Mouse (Mus musculus): ENCODE measurements around the gene Plin4.

- TF ChIP-seq POLR2A (IDR thresholded peaks at IDR 0.05; ENCODE audit: control insufficient read depth, extremely low read depth, insufficient read depth, low read length, poor library complexity) (no peak), CTCF (IDR thresholded peaks at IDR 0.05; ENCODE audit: borderline replicate concordance, control insufficient read depth, extremely low read depth, insufficient read depth, low read length, poor library complexity) (no peak)
These were observed 53.5 kb downstream of the Plin4 start for GRCm38 (mm10) chr17:56055945-56056678.

Measured in thymus, adult 2 months (tissue).